In the genomic region with DNA sequence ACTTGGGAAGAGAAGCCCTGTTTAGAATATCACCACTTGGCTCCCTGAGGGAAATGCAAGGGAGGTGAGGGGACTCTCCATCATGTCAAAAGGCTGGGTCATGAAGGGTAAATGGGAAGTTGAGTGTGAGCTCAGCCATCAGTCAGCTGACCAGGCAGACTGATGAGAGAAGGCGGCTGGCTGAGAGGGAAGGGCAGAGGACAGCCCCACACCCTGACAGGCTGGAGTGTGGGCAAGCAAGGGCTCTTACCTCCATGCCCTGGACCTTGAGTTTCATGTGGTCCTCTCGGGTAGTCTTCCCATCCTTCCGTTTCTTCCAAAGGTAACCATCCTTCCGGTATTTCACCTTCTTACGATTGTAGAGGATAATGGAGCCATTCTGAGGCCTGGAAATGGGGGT, we compare ENCODE assay signal across 22 mouse cellular contexts. TPM values are rescaled to one million over a fixed set of nuclear protein-coding genes. Genes with fewer than 3 reads are reported as not detected.
"Had no signal": no experiment of that assay in that cellular context is flagged by ENCODE, and none has a peak within 500 bp of the region (broad histone marks: within the 10 kb centered on the region; RNA-seq: fewer than 3 reads in every experiment).

No protein-coding gene starts in this region.

- ATAC-seq: intestine, embryonic 15.5 days; liver, embryonic 12.5 days; midbrain, embryonic 13.5 days; midbrain, embryonic 16.5 days had no signal

- H3K4me3 ChIP-seq: intestine, embryonic 15.5 days; kidney, embryonic 15.5 days; limb, embryonic 12.5 days; liver, embryonic 12.5 days; liver, embryonic 15.5 days; lung, embryonic 15.5 days; midbrain, embryonic 13.5 days; neural tube, embryonic 12.5 days; neural tube, embryonic 15.5 days had no signal

- H3K4me2 ChIP-seq: intestine, embryonic 15.5 days; kidney, embryonic 15.5 days; limb, embryonic 12.5 days; liver, embryonic 12.5 days; liver, embryonic 15.5 days; lung, embryonic 15.5 days; midbrain, embryonic 13.5 days; neural tube, embryonic 12.5 days; neural tube, embryonic 15.5 days had no signal

- H3K9ac ChIP-seq: intestine, embryonic 15.5 days; kidney, embryonic 15.5 days; limb, embryonic 12.5 days; liver, embryonic 12.5 days; liver, embryonic 15.5 days; lung, embryonic 15.5 days; midbrain, embryonic 13.5 days; neural tube, embryonic 12.5 days; neural tube, embryonic 15.5 days had no signal

- H3K27me3 ChIP-seq: intestine, embryonic 15.5 days; kidney, embryonic 15.5 days; limb, embryonic 12.5 days; liver, embryonic 12.5 days; liver, embryonic 15.5 days; lung, embryonic 15.5 days; midbrain, embryonic 13.5 days; neural tube, embryonic 12.5 days; neural tube, embryonic 15.5 days had no signal

- DNase-seq: kidney, adult 11 months; kidney, adult 8-10 months; kidney, postnatal 14 days; liver; lung, adult 18-20 months; lung, postnatal 10 days; lung, postnatal 36 days; right cerebral cortex, adult 18-20 months; right cerebral cortex, postnatal 25 days; thymus, adult 18-20 months; thymus, postnatal 36 days had no signal

- H3K27ac ChIP-seq: kidney, embryonic 15.5 days; limb, embryonic 12.5 days; liver, embryonic 12.5 days; liver, embryonic 15.5 days; lung, embryonic 15.5 days; neural tube, embryonic 12.5 days; neural tube, embryonic 15.5 days had no signal

- H3K9me3 ChIP-seq: intestine, embryonic 15.5 days; kidney, embryonic 15.5 days; limb, embryonic 12.5 days; liver, embryonic 12.5 days; liver, embryonic 15.5 days; lung, embryonic 15.5 days; midbrain, embryonic 13.5 days; neural tube, embryonic 12.5 days; neural tube, embryonic 15.5 days had no signal

RNA-seq across cellular contexts. Expression of gene Inca1, which starts 16.3 kb away (rescaled TPM):
- total RNA-seq: megakaryocyte, adult 5-6 weeks had no signal
